Mouse (Mus musculus) CD4-positive, CD25-positive, alpha-beta regulatory T cell, adult 2 months (primary cell): ENCODE measurements around the gene Pdgfa.

Source experiments
- DNase-seq: peaks from one replicate; pipeline ENCODE4 v3.0.0-alpha.2; 2012; ENCODE audit warnings: low read depth, low spot score

The Pdgfa gene

GRCm38 (mm10) chr5:138997171-138997788 is at the start of gene Pdgfa:
Gene Pdgfa (minus strand): TSS chr5:138997370.
- peak; percentile 22 for DNase-seq

DNA sequence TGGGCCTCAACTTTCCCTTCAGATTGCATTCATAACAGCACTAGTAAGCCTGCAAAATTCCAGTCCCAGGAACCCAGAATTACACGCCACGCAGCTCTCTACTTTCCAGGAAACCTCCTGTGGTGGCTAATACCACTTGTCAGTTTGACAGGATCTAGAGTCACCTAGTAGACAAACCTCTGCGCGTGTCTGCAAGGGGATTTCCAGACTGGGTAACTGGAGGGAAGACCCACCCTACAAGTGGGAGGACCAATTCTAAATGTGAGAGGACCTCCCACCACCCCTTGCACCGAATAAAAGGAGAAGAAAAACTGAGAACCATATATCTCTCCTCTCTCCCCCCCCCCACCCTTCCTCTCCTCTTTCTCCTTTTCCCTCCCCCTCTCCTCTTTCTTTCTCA is 49.5 kb upstream of the Pdgfa start:
- peak; percentile 14 for DNase-seq

DNA sequence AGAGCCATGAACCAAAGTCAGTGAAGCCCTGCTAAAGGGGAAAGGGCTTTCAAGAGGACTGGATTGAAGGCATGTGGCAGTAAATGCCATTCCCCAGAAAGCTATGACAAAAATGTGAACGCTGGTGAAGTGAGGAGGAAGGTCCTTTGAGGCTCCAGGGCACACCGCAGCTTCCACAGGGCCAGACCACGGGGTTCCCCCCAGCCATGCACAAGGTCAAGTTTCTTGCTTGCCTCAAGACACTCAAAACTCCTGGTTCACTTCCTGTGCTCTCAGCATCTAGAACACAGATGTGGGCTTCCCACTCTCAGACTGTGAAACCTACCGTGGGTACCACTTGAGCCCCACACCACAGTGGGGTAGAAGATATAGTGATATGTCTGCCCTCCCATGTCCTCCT is 46.4 kb upstream of the Pdgfa start:
- DNase-seq: no peak

- no peak for DNase-seq
These were observed 45.1 kb upstream of the Pdgfa start for GRCm38 (mm10) chr5:139042299-139042698.

- DNase-seq: no peak
These were observed 38.0 kb upstream of the Pdgfa start for GRCm38 (mm10) chr5:139035171-139035570.

DNA sequence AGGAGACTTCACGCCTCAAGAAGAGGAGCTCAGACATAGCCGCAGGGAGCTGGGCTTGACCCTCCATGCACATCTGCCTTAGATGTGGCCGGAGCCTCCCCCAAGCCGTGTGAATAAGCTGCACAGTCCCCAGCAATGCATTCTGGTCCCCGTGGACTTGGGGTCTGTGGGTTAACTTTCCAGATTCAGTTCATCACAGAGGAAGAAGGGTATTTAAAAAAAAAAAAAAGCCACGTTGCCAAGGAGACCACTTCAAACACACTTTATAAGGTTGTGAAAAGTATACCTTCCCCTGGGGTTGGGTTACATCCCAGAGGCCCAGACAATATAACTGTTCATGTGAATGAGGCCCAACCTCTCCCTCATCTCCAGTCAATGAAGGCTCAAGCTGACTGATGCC is 37.6 kb upstream of the Pdgfa start:
- no peak for DNase-seq

- DNase-seq: no peak
These were observed 36.5 kb upstream of the Pdgfa start for GRCm38 (mm10) chr5:139033406-139034317.

- DNase-seq: no peak
These were observed 30.4 kb upstream of the Pdgfa start for GRCm38 (mm10) chr5:139027603-139028002.

DNA sequence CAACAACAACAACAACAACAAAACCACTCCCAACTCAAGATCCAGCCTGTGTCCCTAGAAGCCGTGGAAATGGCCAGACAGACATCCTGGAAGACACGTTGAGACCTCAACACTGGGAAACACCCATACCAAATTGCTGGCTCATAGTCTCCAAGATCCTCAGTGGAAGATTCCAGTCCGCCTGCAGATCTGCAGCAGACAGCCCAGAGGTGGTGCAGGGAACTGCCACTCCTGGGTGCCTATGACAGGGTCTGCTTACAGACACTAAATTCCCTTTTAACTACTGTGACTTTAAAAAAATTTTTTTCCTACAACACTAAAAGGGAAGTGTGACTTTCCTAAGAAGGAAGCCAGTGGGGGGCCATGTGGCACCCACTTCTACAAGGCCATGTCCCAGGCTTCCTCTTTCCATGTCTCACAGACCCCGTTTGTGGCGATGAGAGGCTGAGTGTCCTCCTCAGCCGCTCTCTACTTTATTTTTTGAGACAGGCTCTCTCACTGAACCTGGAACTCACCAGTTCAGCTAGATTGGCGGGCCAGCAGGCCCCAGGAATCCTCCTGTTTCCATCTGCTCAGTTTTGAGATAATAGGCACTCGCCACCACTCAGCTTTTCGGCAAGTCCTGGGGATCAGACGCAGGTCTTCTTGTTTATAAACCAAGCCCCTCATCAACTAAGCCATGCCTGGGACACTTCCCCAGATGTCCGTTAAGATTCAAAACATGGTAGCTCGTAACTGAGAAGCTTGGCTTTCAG is 27.4 kb upstream of the Pdgfa start:
- no peak for DNase-seq

GRCm38 (mm10) chr5:139020595-139020994 is 23.4 kb upstream of the Pdgfa start:
- no peak for DNase-seq

- no peak for DNase-seq
These were observed 20.4 kb upstream of the Pdgfa start for GRCm38 (mm10) chr5:139017371-139018124.

GRCm38 (mm10) chr5:139015097-139015496 is 17.9 kb upstream of the Pdgfa start:
- no peak for DNase-seq

GRCm38 (mm10) chr5:139010649-139011048 is 13.5 kb upstream of the Pdgfa start:
- no peak for DNase-seq

- DNase-seq: no peak
These were observed 10.1 kb upstream of the Pdgfa start for GRCm38 (mm10) chr5:139007141-139007775.

DNA sequence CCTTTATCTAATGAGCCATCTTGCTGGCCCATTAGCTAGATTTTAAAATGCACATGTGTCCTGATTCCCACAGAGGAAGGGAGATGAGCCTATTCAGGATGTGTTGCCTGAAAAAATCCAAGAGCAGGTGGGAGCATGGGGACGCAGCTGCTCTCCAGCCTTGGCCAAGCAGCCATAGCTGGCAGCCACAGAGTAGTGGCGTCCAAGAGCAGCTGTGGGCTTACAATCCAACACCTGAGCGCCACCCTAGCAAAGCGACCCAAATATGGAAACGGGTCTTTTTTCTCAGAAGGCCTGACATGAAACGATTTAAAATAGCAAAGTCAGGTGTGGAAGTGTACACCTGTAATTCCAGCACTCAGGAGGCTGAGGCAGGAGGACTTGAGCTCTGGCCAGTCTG is 7.4 kb upstream of the Pdgfa start:
- DNase-seq: no peak

- DNase-seq: no peak
These were observed 2.5 kb upstream of the Pdgfa start for GRCm38 (mm10) chr5:138999716-139000115.

DNA sequence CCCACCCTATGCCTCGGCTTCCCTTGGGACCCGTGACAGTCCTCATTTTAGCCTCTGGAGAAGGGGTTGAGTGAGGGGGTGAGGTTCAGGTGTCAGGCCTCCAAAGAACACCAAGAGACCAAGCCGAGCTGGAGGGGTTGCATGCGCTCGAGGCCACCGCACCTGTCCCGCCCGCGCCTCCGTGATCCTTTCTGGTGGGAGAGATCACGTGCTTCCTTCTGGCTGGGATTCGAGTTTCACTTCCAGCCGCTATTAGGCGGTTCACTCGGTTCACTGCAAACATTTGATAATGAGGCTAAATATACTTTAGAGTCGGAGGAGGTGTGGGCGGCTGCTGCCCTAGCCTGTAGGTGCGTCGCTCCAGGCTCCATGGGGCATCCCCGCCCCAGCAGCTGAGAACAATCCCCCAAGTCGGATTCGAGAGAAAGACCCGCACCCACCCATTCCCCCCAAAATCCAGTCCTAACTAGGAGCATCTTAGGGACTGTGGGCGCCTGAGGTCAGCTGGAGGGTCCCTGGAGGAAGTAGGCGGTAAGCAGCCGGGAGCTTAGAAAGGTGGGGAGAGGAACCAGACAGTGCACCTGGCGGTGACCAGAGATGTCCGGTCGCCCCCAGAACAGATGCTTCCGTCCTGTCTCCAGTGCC is 888 bp upstream of the Pdgfa start:
- no peak for DNase-seq

- DNase-seq: no peak
These were observed 672 bp downstream of the Pdgfa start for GRCm38 (mm10) chr5:138996322-138997073.

DNA sequence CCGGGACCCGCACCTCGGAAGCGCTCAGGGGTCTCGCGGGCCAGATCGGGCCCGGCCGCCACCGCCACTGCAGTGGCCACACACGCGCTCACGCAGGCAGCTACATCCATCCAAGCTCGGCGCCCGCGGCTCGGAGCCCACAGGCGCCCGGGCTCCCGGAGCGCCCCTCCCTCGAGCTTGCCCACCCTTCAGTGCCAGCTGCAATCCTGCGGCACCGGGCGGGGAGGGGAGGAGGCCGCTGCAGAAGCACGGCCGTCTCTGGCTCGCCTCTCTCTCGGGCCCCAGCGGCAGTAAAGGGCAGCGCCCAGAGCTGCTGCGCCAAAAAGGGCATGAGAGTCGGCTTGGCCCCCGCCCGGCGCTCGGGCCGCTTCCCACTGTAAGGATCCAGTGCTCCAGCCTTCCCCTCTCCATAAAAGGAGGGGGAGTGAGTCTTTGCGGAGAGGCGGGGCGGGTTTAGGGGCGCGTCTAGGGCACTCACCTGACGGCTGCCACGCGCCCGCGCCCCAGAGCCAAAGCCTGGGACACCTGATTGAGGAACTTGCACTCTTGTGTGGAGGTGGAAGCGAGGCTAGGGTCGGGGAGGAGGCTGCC is 1.4 kb downstream of the Pdgfa start:
- no peak for DNase-seq
